Mouse (Mus musculus) olfactory bulb, adult 2 months (tissue): ENCODE measurements around the gene Ak7. TPM values are rescaled to one million over a fixed set of nuclear protein-coding genes. Genes with fewer than 3 reads are reported as not detected.

Experiments used
- H3K27ac ChIP-seq: fragments of 200-500 bp; 2 replicates; pipeline ENCODE4 v1.5.1; 2012; ENCODE audit warnings: low read depth, low read length; ENCODE audit not compliant: insufficient read depth
- H3K4me1 ChIP-seq: fragments of 200-500 bp; 2 replicates; pipeline ENCODE4 v1.6.1; 2012; ENCODE audit warnings: low read length; ENCODE audit not compliant: control insufficient read depth, insufficient read depth
- H3K4me3 ChIP-seq: fragments of 200-500 bp; 2 replicates; pipeline ENCODE4 v1.5.1; 2012; ENCODE audit warnings: mild to moderate bottlenecking, low read depth, low read length, moderate library complexity; ENCODE audit not compliant: insufficient read depth
- CTCF ChIP-seq: fragments of 200-500 bp; IDR thresholded peaks from 2 replicates; pipeline ENCODE4 v1.5.1; 2012; ENCODE audit warnings: low read depth, mild to moderate bottlenecking, low read length, moderate library complexity; ENCODE audit not compliant: insufficient read depth
- POLR2A ChIP-seq: fragments of 200-500 bp; IDR thresholded peaks from 2 replicates; pipeline ENCODE4 v1.6.1; 2012; ENCODE audit warnings: mild to moderate bottlenecking, low read depth, low read length, moderate library complexity; ENCODE audit not compliant: insufficient read depth
- WGBS: fragments of 180-500 bp; shearing (Covaris S2); methylation state at CpG from one replicate; pipeline ENCODE4 v1.1.7; 2018; 5-methylcytosine and 5-hydroxymethylcytosine counted together
- polyA plus RNA-seq: library from polyadenylated mRNA; stranded (reverse); fragments of >200 nt; gene quantifications from 2 replicates; pipeline ENCODE4 v1.2.4, GENCODE M21; 2012; ENCODE audit warnings: low replicate concordance; ENCODE audit not compliant: missing spikeins, insufficient read depth, insufficient read length

Ak7 gene
- polyA plus RNA-seq, 1 experiment: not detected

- H3K27ac ChIP-seq: no peak overlapping the region
- TF ChIP-seq POLR2A (no peak), CTCF (no peak)
- no peaks in the 10 kb centered on the region for H3K4me1 ChIP-seq
- WGBS: 86% methylated on average over 13 of the region's 13 CpGs
- H3K4me3 ChIP-seq: no peak overlapping the region
These were observed 20.0 kb downstream of the Ak7 start for GRCm38 (mm10) chr12:105725736-105726135.

GRCm38 (mm10) chr12:105727268-105727667 is 21.5 kb downstream of the Ak7 start:
- TF ChIP-seq CTCF: no peak
- TF ChIP-seq POLR2A: no peak
- H3K27ac ChIP-seq: no peak overlapping the region
- no peak overlapping the region for H3K4me3 ChIP-seq
- no peaks in the 10 kb centered on the region for H3K4me1 ChIP-seq
- 96% methylated on average over 3 of the region's 3 CpGs for WGBS

- Histone ChIP-seq H3K4me1 (no peaks in the 10 kb centered on the region), H3K4me3 (no peak overlapping the region), H3K27ac (no peak overlapping the region)
- no peak for TF ChIP-seq CTCF
- WGBS: 27% methylated on average over 8 of the region's 8 CpGs
These were observed 22.2 kb downstream of the Ak7 start for GRCm38 (mm10) chr12:105727964-105728363.

GRCm38 (mm10) chr12:105730851-105731460 is 25.2 kb downstream of the Ak7 start:
- Histone ChIP-seq H3K4me3 (no peak overlapping the region), H3K4me1 (no peaks in the 10 kb centered on the region), H3K27ac (no peak overlapping the region)
- WGBS: 85% methylated on average over 6 of the region's 6 CpGs
- TF ChIP-seq CTCF: no peak
- TF ChIP-seq POLR2A: no peak

GRCm38 (mm10) chr12:105733370-105734159 is 27.8 kb downstream of the Ak7 start:
- H3K4me1 ChIP-seq: no peaks in the 10 kb centered on the region
- WGBS: 83% methylated on average over 9 of the region's 9 CpGs
- no peak overlapping the region for H3K4me3 ChIP-seq
- no peak overlapping the region for H3K27ac ChIP-seq
- no peak for TF ChIP-seq CTCF
- no peak for TF ChIP-seq POLR2A

GRCm38 (mm10) chr12:105735226-105735888 is 29.6 kb downstream of the Ak7 start:
- whole genome bisulfite sequencing: 83% methylated on average over 7 of the region's 7 CpGs
- TF ChIP-seq POLR2A: no peak
- no peak for TF ChIP-seq CTCF
- Histone ChIP-seq H3K4me3 (no peak overlapping the region), H3K27ac (no peak overlapping the region), H3K4me1 (no peaks in the 10 kb centered on the region)

- TF ChIP-seq CTCF (no peak), POLR2A (no peak)
- WGBS: 88% methylated on average over 6 of the region's 6 CpGs
- H3K4me1 ChIP-seq: no peaks in the 10 kb centered on the region
- no peak overlapping the region for H3K4me3 ChIP-seq
- no peak overlapping the region for H3K27ac ChIP-seq
These were observed 30.1 kb downstream of the Ak7 start for GRCm38 (mm10) chr12:105735889-105736251.

- TF ChIP-seq POLR2A (no peak), CTCF (no peak)
- no peak overlapping the region for H3K27ac ChIP-seq
- no peaks in the 10 kb centered on the region for H3K4me1 ChIP-seq
- 89% methylated on average over 15 of the region's 15 CpGs for WGBS
- no peak overlapping the region for H3K4me3 ChIP-seq
These were observed 32.7 kb downstream of the Ak7 start for GRCm38 (mm10) chr12:105738316-105739096.

GRCm38 (mm10) chr12:105739656-105740055 is 33.9 kb downstream of the Ak7 start:
- Histone ChIP-seq H3K27ac (no peak overlapping the region), H3K4me1 (no peaks in the 10 kb centered on the region), H3K4me3 (no peak overlapping the region)
- TF ChIP-seq POLR2A (no peak), CTCF (no peak)
- 92% methylated on average over 8 of the region's 8 CpGs for WGBS

GRCm38 (mm10) chr12:105748114-105748513 is 42.3 kb downstream of the Ak7 start:
- 88% methylated on average over 5 of the region's 5 CpGs for WGBS
- TF ChIP-seq CTCF (no peak), POLR2A (no peak)
- H3K4me3 ChIP-seq: no peak overlapping the region
- no peaks in the 10 kb centered on the region for H3K4me1 ChIP-seq
- no peak overlapping the region for H3K27ac ChIP-seq
